Mouse (Mus musculus): ENCODE measurements around the gene Med22.
"Not testable (repeated sequence)": the region's sequence is repeated elsewhere in the genome, so short reads cannot be mapped to it uniquely, and the experiment has no call there.

Med22 gene

GRCm38 (mm10) chr2:26915927-26916728 lies 5.7 kb upstream of the Med22 start, which contains the start of the genes Surf2 and Surf1:
Gene Surf2 (plus strand): TSS chr2:26916367.
Gene Surf1 (minus strand): TSS chr2:26916530.
- peak; percentile 73 for DNase-seq

- no peak for DNase-seq
Observed at GRCm38 (mm10) chr2:26914148-26914941, 3.9 kb upstream of the Med22 start.

- DNase-seq: no peak
Observed at GRCm38 (mm10) chr2:26913416-26914147, 3.1 kb upstream of the Med22 start.

- no peak for DNase-seq
Observed at GRCm38 (mm10) chr2:26912253-26912770, 1.8 kb upstream of the Med22 start.

GRCm38 (mm10) chr2:26910994-26911765 lies 703 bp upstream of the Med22 start:
- peak; percentile 63 for DNase-seq

- no peak for DNase-seq
Observed at GRCm38 (mm10) chr2:26909387-26909784, 1.1 kb downstream of the Med22 start.

GRCm38 (mm10) chr2:26908710-26909386 lies 1.6 kb downstream of the Med22 start:
- peak; percentile 60 for DNase-seq

- peak; percentile 49 for DNase-seq
Observed at GRCm38 (mm10) chr2:26907109-26907508, 3.4 kb downstream of the Med22 start.

GRCm38 (mm10) chr2:26906431-26906830 lies 4.0 kb downstream of the Med22 start:
- no peak for DNase-seq

- DNase-seq: no peak
Observed at GRCm38 (mm10) chr2:26905936-26906335, 4.5 kb downstream of the Med22 start.

GRCm38 (mm10) chr2:26903311-26903710 lies 7.2 kb downstream of the Med22 start:
- DNase-seq: no peak

GRCm38 (mm10) chr2:26902467-26903220 lies 7.8 kb downstream of the Med22 start, which contains the start of gene Surf6:
Gene Surf6 (minus strand): TSS chr2:26902879.
- DNase-seq: peak; percentile 97

GRCm38 (mm10) chr2:26901834-26902400 lies 8.6 kb downstream of the Med22 start:
- no peak for DNase-seq

- DNase-seq: no peak
Observed at GRCm38 (mm10) chr2:26900731-26901130, 9.7 kb downstream of the Med22 start.

- no peak for DNase-seq
Observed at GRCm38 (mm10) chr2:26895898-26896297, 14.6 kb downstream of the Med22 start.

GRCm38 (mm10) chr2:26886170-26886569 lies 24.3 kb downstream of the Med22 start:
- DNase-seq: not testable (repeated sequence)

- DNase-seq: not testable (repeated sequence)
Observed at GRCm38 (mm10) chr2:26885541-26885940, 24.9 kb downstream of the Med22 start.

GRCm38 (mm10) chr2:26878571-26878970 lies 31.9 kb downstream of the Med22 start:
- no peak for DNase-seq

GRCm38 (mm10) chr2:26870666-26871065 lies 39.8 kb downstream of the Med22 start:
- DNase-seq: no peak

- DNase-seq: no peak
Observed at GRCm38 (mm10) chr2:26864879-26865278, 45.6 kb downstream of the Med22 start, which contains the start of gene Abo. Gene Abo (minus strand): TSS chr2:26864979.

Data from thymus, postnatal 14 days (tissue).